Mouse (Mus musculus): ENCODE data around the gene Afg1l.

Afg1l gene

DNA sequence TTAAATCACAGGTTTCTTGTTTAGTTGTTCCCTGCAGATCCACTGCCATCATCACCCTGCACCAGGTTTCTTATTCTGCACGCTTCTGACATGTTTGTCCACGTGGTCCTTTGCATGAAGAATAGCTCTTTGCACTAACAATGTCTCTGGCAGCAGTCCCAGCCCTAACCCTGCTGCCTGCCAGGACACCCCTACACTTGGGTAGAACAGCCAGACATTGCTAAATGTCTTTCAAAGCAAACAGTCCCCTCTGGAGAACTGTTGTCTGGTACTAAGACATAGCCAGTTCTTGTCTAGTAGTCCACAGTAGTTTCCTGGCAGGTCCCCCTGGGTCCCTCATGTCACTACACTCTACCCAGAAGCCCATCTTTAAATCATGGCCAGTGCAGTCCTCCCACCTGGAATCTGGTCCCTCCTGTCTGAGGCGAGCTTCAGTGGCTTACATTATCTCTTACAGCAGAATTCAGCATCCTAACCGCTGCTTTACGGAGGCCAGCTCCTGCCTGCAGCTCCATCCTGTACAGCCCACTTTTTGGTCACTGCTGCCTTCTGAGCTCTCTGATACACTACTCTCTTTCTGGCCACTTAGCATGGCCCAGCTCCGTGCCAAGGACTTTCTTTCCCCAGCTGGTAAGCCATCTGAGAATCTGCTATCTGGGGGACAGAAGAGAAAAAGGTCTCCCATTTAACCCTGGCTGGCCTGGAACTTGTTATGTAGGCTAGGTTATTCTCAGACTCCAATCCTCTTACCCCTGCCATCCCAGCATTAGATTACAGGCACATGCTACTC is 67.4 kb downstream of the Afg1l start:
- in situ Hi-C loops (cut with MboI; ENCODE audit: low pct_unique_long_range_greater_than_20kb in 1 of 2, low sequenced_read_pairs in 2 of 2, unreplicated experiment in 1 of 2): no loop called here

DNA sequence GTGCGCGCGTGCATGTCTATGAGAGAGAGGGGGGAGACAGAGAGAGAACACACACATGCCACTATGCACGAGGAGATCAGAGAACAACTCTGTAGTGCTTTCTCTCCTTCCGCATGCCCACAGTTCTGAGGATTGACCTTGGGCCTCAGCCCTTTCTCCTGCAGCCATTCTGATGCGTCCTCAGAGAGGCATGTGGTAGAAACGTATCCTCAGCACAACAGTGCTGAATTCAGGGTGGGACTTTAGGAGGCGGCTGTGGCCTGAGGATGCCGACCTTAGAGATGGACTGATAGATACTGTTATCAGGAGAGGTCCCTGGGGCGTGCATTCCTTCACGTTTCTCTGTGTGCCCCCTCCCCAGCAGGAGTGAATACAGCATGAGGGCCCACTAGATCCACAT is 87.9 kb downstream of the Afg1l start:
- in situ Hi-C loops (cut with MboI; ENCODE audit: low pct_unique_long_range_greater_than_20kb in 1 of 2, low sequenced_read_pairs in 2 of 2, unreplicated experiment in 1 of 2): no loop called here

DNA sequence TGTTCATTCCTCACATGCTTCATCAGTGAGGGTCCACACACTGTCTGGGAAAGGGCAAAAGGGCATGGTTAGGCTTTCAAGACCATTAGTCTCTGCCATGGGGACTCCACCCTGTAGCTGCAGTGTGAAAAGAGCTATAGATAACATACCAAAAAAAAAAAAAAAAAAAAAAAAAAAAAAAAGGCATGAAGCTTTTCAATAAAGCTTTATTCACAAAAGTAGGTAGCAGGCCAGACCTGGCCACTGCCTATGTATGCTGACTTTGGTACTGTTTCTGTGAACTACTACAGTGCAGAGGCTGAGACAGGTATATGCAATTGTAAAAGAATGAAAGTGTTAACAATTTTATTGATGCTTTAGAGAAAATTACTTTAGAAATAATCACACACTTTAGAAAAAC is 90.2 kb downstream of the Afg1l start:
- in situ Hi-C loops (cut with MboI; ENCODE audit: low pct_unique_long_range_greater_than_20kb in 1 of 2, low sequenced_read_pairs in 2 of 2, unreplicated experiment in 1 of 2): no loop called here

DNA sequence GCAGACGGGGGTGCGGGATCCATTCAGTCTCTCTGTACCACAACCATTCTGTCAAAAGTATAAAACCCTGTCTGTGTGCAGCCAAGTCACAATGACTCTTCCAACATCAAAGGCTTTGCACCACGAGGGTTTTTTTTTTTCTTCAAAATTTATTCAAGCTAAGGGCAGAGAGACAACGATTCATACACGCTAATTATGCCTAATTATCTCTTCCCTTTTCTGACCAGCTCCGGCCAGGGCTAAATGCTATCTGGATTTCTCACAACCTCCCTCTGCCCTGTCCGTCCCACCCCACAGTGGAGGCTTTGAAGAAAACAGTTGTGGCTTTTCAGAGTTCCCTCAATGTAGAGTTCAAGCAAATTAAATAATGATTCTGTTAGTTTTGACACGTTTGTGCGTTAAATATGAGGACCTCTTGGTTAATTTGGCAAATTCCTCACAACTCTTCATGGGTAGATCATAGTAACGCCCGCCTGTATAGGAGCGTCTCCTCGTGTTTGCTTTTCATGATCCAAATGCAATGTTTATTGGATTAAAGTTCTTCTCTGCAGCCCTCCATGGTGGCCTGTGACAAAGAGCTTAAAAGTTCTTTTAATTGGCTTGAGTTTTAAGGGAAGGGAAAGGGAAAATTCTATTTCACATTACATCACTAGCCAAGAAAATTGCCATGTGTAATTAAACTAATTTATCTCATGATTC is 93.3 kb downstream of the Afg1l start:
- in situ Hi-C loops (cut with MboI; ENCODE audit: low pct_unique_long_range_greater_than_20kb in 1 of 2, low sequenced_read_pairs in 2 of 2, unreplicated experiment in 1 of 2): no loop called here

DNA sequence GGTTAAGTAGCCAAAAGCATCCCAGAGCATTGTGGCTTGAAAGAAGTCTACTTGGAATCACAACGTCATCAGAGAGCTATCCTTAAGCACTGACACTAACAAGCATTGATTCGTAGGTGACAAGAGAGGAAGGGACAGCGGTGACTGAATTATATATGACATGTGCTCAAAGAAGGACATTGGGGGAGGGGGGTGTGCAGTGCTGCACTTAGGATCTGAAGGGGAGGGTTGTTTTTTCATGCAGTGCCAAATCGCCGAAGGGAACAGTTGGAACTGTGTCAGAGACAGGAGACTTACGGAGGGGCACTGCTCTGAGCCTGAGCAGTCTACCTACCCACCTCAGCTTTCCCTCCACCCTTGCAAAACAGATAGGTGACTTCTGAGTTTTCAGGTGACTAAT is 94.7 kb downstream of the Afg1l start:
- in situ Hi-C loops (cut with MboI; ENCODE audit: low pct_unique_long_range_greater_than_20kb in 1 of 2, low sequenced_read_pairs in 2 of 2, unreplicated experiment in 1 of 2): no loop called here

DNA sequence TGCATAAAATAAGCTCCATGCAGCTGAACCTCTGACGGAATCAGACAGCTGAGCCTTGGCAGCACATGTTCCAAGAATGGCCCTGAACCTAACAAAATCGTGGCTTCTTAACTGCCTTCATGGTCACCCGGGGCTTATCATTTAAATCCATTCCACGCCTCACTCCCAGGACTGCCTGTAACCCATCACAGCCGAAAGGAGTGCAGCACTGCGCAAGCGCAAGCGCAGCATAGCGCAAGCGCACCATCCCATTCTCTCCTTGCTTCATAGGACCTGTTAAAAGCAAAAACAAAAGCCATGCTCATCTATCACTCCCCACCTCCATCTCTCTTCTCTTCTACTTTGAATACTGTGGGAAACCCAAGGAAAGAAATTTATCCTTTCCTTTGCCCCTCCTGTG is 114.1 kb downstream of the Afg1l start:
- in situ Hi-C loops (cut with MboI; ENCODE audit: low pct_unique_long_range_greater_than_20kb in 1 of 2, low sequenced_read_pairs in 2 of 2, unreplicated experiment in 1 of 2): no loop called here

DNA sequence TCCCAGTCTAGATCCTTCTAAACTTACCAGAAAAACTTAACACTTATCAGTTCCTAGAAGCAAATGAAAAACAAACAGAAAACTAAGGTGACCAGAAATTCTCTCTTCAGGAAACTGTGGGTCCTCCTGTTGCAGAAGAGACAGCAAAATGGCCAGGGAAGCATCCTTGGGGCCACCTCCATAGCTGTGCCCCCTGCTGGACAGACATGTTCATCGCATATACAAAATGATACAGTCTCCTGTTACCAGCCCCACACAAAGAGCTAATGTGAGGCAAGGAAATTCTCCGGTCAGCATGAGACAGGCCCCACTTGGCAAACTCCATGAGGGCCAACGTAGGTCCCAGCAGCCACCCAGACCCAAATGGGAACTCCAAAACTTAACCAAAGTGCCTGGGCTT is 122.4 kb downstream of the Afg1l start:
- in situ Hi-C loops (cut with MboI; ENCODE audit: low pct_unique_long_range_greater_than_20kb in 1 of 2, low sequenced_read_pairs in 2 of 2, unreplicated experiment in 1 of 2): no loop called here

DNA sequence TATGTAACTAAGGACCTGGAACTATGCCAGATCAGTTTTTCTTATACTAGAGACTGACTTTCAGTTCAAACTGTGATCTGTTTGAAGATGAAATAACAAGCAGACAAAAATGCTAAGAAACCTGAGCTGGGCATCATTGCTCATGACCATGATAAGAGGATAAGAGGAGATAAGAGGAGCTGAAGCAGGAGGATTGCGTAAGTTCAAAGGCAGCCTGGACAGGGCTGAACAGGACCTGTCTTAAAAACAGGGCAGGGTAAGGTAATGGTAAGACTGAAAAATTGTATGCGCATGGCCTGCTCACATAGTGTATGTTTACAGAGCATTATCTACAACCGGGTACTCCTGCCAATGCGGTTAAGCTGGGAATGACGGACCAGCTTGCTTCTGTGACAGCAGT is 130.4 kb downstream of the Afg1l start:
- in situ Hi-C loops (cut with MboI; ENCODE audit: low pct_unique_long_range_greater_than_20kb in 1 of 2, low sequenced_read_pairs in 2 of 2, unreplicated experiment in 1 of 2): no loop called here

DNA sequence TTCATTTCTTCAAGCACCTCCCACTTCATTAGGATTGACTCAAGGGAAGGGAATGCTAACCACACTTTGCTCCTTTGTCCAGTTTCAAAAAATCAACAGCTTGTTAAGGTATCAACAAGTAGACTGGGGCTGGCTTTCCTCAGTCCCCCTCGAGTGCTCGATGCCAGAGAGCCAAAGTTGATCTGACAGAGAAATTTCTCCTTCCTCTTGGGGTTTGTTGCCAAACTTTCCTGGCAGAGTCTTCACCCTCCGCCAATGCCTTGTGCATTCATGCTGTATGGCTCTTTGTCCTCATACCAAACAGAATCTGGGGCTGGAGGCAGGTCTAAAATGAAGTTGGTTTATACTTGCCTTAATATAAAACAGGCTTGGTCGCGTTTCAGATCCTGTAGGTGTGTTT is 131.2 kb downstream of the Afg1l start:
- in situ Hi-C loops (cut with MboI; ENCODE audit: low pct_unique_long_range_greater_than_20kb in 1 of 2, low sequenced_read_pairs in 2 of 2, unreplicated experiment in 1 of 2): no loop called here

DNA sequence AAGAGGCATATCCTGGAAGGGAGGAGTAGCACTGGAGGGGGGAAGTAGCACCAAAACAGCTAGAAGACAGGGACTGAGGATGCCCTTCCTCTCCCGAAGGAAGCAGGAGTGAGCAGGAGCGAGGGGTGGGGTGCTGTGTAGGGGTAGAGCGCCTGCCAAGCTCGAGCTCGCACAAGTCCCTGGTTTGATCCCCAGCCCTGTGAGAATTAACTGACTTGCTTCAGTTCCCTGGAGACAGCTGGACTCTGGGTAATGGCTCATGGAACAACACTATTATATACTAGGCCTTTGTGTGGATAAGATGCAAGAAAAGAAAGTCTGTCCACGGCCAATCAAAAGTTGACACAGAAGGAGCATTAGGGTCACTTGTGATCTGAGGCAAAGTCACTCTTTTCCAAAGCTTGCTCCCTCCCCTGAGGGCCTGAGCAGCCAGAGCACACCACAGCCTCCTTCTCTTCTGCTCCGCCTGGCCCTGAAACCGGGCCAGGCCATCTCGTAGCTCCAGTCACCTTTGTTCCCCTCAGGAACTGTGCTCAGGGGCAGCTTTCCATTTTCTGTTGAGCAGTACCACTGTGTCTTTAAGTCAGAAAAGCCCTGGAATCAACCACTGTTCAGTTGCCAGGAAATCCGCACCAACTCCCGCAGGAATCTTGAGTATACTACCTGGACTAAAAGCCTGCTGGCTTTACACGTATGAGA is 132.0 kb downstream of the Afg1l start:
- in situ Hi-C loops (cut with MboI; ENCODE audit: low pct_unique_long_range_greater_than_20kb in 1 of 2, low sequenced_read_pairs in 2 of 2, unreplicated experiment in 1 of 2): no loop called here

DNA sequence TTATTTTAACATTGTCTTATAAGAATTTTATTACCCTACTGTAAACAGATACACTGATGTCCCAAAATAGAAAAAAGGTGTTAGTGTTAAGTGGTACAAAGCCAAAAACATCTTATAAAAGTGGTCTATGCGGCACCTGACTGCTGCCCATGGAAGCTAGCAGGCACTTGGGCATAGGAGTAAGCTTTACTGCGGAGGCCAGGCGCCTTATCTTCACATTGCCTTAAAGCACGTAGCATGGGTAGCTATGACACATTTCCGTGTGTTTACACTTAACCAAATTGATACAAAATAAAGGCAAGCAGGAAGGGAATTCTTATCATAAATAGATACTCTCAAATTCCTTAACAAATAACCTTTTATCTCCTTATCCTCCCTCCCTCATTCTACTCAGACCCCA is 135.7 kb downstream of the Afg1l start:
- in situ Hi-C loops (cut with MboI; ENCODE audit: low pct_unique_long_range_greater_than_20kb in 1 of 2, low sequenced_read_pairs in 2 of 2, unreplicated experiment in 1 of 2): no loop called here

DNA sequence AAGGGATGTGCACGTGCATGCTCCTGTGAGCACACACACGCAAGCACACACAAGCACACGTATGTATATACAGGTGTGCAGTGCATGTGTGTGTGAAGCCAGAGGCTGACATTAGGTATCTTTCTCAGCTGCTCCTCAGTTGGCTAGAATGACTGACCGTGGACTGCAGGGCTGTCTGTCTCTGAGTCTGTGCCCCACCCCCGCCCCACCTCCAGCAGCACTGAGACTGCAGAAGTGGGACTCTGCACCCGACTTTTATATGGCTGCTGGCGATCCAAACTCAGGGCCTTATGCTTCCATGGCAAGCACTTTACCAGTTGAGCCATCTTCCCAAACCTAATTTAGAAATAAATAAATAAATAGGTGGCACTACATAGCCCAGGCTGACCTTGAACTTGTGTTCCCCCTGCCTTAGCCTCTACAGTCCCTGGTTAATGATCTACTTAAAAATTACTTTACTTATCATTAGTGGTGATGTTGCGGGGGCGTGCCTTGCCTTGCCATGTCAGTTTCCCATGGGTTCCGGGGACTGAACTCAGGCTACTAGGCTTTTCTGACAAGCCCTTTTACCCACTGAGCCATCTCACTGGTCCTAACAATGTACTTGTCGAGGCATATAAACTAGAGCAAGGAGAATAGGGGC is 136.4 kb downstream of the Afg1l start:
- in situ Hi-C loops (cut with MboI; ENCODE audit: low pct_unique_long_range_greater_than_20kb in 1 of 2, low sequenced_read_pairs in 2 of 2, unreplicated experiment in 1 of 2): no loop called here

DNA sequence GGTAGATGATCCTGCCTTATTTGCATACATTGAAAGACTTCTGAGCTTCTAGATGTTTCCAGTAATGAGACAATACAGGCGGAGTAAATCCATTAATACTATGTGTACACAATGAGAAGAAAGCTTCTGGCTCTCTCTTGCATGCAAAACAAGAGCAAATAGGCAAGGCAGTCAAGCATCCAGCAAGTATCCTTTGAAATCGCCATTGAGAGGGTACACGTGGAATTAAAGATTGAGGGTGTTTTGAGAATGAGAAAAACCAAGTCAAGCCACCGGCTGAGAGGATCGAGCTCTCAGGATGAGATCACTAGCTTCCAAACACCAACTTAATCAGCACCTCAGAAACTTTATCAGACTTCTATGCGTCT is 138.0 kb downstream of the Afg1l start:
- in situ Hi-C loops (cut with MboI; ENCODE audit: low pct_unique_long_range_greater_than_20kb in 1 of 2, low sequenced_read_pairs in 2 of 2, unreplicated experiment in 1 of 2): no loop called here

DNA sequence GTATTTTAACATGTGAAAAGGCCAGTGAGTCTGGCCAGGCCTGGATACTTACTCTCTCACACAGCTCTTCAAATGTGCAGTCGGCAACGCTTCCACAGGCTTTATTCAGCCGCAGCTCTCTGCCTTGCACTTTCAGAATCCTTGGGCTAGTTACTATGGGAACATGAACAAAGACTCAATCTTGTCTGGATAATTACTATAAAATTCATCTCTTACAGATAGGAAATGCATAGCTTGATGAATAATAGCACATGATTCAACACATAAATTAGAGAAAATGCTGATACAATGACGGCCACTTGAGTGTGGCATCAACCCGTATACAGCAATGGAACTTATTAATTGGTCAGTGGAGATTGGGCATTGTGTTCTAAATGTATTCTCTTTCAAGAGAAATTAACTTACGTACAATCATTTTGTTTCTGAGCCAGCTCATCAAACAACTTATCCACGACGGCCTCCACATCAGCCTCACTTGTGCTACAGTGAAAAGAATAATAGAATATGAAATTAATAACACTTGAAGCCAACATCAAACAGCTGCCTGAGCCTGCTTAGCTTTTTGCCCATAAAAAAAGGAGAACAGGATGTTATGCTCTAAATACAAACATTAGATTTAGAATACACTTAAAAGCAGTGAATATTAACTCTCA is 138.5 kb downstream of the Afg1l start:
- in situ Hi-C loops (cut with MboI; ENCODE audit: low pct_unique_long_range_greater_than_20kb in 1 of 2, low sequenced_read_pairs in 2 of 2, unreplicated experiment in 1 of 2): no loop called here

DNA sequence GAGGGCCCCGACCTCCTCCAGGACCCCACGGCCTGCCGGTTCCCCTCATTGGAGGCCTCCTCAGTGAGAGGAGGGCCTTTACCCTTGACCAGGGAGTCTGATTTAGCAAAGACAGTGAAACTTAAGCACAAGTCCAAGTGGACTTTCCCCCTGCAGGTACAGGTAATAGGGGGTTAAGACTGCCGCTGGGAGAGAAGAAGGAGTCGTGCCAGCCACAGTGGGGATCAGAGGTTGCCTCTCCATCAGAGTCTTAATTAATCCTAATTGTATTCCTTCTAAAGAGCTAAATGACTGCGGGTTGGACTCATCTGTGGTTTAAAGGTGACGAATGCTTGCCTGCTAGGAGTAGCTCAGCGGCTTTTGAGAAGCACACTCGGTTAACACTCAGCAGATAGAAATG is 139.9 kb downstream of the Afg1l start:
- in situ Hi-C loops (cut with MboI; ENCODE audit: low pct_unique_long_range_greater_than_20kb in 1 of 2, low sequenced_read_pairs in 2 of 2, unreplicated experiment in 1 of 2): no loop called here

DNA sequence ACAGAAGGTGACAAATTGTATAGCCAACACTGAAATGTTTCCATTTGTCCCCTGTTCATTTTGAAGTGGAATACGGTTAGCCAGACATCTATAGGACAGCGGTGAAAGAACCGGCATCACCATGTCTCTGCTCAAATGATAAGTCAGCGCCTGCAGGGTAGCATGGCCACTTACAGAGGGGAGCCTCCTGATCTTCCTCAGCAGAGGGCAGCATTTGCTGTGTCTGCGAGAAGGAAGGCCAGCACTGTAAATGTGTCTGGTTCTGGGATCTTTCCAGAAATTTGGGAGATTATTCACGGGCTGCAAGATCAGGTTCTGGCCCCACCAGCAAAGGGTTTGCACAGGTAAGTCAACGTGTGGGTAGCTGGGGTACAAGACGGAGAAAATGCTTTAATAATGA is 150.8 kb downstream of the Afg1l start:
- in situ Hi-C loops (cut with MboI; ENCODE audit: low pct_unique_long_range_greater_than_20kb in 1 of 2, low sequenced_read_pairs in 2 of 2, unreplicated experiment in 1 of 2): no loop called here

DNA sequence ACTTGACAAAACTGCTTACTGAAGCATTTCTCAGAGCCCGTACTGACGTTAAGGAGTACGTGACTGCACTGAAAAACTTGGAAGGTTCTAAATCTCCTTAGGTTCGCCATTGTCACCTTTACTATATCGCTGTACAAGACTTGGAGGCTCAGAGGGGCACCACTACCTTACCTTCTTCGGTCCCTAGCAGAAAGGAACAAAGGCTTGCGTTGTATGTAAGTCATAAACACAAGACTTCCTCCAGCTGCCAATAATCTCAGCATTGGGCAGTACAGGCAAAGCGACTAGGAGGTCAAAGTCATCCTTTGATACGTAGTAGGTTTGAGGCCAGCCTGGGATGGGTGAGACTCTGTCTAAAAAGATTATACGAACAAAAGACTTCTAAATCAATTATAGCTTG is 153.1 kb downstream of the Afg1l start:
- in situ Hi-C loops (cut with MboI; ENCODE audit: low pct_unique_long_range_greater_than_20kb in 1 of 2, low sequenced_read_pairs in 2 of 2, unreplicated experiment in 1 of 2): no loop called here

DNA sequence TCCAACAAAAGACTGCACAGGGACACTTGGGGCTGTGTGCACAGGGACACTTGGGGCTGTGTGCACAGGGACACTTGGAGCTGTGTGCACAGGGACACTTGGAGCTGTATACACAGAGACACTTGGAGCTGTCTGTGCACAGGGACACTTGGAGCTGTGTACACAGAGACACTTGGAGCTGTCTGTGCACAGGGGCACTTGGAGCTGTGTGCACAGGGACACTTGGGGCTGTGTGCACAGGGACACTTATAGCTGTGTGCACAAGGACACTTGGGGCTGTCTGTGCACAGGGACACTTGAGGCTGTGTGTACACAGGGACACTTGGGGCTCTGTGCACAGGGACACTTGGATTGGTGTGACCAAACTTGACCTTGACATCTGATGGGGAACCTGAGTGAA is 154.4 kb downstream of the Afg1l start:
- in situ Hi-C loops (cut with MboI; ENCODE audit: low pct_unique_long_range_greater_than_20kb in 1 of 2, low sequenced_read_pairs in 2 of 2, unreplicated experiment in 1 of 2): loop anchor here in 1 of 2 experiments (25.0 kb wide), 2 partner anchors 263 to 413 kb away; partner anchors contain the start of genes Nr2e1 and Ostm1

Measured in mouse embryonic stem cell (cell line).